Mouse (Mus musculus) kidney, adult 2 months (tissue): ENCODE measurements around the gene Cxcr3.

Source experiments
- CTCF ChIP-seq: fragments of 200-500 bp; conservative IDR thresholded peaks from 2 replicates; pipeline ENCODE4 v1.5.1; 2011; ENCODE audit warnings: low read depth, mild to moderate bottlenecking, control low read depth, low read length, moderate library complexity, mixed read lengths; ENCODE audit not compliant: insufficient read depth, insufficient read length
- POLR2A ChIP-seq: fragments of 200-500 bp; IDR thresholded peaks from one replicate; pipeline ENCODE4 v1.6.1; 2011; ENCODE audit warnings: low read depth, low read length, control low read depth

DNA sequence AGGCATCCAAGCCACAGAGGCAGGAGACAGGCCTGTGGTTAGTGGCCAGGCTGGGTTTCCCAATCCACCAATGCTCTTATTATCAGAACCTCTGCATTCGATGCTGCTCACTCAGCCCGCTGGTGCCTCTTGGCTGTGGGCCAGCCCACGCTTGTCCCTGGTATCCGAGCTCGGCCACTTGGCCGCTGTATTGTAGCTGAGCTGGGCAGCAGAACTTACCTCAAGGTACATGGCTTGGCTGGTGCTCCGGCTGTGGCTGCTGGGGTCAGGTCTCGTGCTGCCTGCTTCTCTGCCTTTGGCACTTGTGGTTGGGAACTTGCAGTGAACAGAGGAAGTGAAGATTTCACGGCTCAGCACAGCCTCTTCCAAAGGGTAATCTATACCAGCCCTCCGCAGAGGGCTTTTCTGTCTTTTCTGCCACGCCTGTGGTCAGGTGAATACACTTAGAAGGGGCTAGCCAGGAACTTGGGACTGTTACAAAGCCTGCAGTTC, at the start of gene Cxcr3:
- no peak for TF ChIP-seq POLR2A
- TF ChIP-seq CTCF = no peak
